Mouse (Mus musculus) embryonic facial prominence, embryonic 12.5 days (tissue): ENCODE measurements around the gene Tmem220. TPM values are rescaled to one million over a fixed set of nuclear protein-coding genes. Genes with fewer than 3 reads are reported as not detected.

Experiments used
- ATAC-seq: fragments of 200-750 bp; cut with Nextera tagmentation; 2 replicates; pipeline ENCODE4 v1.8.0; 2017; ENCODE audit not compliant: insufficient number of reproducible peaks, insufficient read depth, low FRiP score, low TSS enrichment
- H3K27ac ChIP-seq: fragments of 300-500 bp; sonication (generic); 2 replicates; pipeline ENCODE4 v1.5.1; 2016; ENCODE audit warnings: mild to moderate bottlenecking
- H3K27me3 ChIP-seq: fragments of 300-500 bp; sonication (generic); 2 replicates; pipeline ENCODE4 v1.6.1; 2016; ENCODE audit warnings: mild to moderate bottlenecking, moderate library complexity
- H3K36me3 ChIP-seq: fragments of 300-500 bp; sonication (generic); 2 replicates; pipeline ENCODE4 v1.6.1; 2016; ENCODE audit warnings: mild to moderate bottlenecking
- H3K4me1 ChIP-seq: fragments of 300-500 bp; sonication (generic); 2 replicates; pipeline ENCODE4 v1.6.1; 2016
- H3K4me2 ChIP-seq: fragments of 300-500 bp; sonication (generic); replicated peaks from 2 replicates; pipeline ENCODE4 v1.6.1; 2016; ENCODE audit warnings: mild to moderate bottlenecking, moderate library complexity
- H3K4me3 ChIP-seq: fragments of 300-500 bp; sonication (generic); 2 replicates; pipeline ENCODE4 v1.5.1; 2016; ENCODE audit warnings: mild to moderate bottlenecking
- H3K9ac ChIP-seq: fragments of 300-500 bp; sonication (generic); 2 replicates; pipeline ENCODE4 v1.6.1; 2016; ENCODE audit warnings: mild to moderate bottlenecking, moderate library complexity
- H3K9me3 ChIP-seq: fragments of 300-500 bp; sonication (generic); 2 replicates; pipeline ENCODE4 v1.6.1; 2016; ENCODE audit warnings: mild to moderate bottlenecking, moderate library complexity
- WGBS: fragments of 180-500 bp; shearing (Covaris S2); methylation state at CpG from one replicate; pipeline ENCODE4 v1.1.7; 2016; 5-methylcytosine and 5-hydroxymethylcytosine counted together
- polyA plus RNA-seq: library from polyadenylated mRNA; unstranded; fragments of >200 nt; fragmentation: Nextera tagmentation; extraction: Ambion mirVana; gene quantifications from 2 replicates; pipeline ENCODE4 v1.2.1, GENCODE M21; 2016

Gene Tmem220
- polyA plus RNA-seq, 1 experiment from 2014 or later = 1.8 TPM

DNA sequence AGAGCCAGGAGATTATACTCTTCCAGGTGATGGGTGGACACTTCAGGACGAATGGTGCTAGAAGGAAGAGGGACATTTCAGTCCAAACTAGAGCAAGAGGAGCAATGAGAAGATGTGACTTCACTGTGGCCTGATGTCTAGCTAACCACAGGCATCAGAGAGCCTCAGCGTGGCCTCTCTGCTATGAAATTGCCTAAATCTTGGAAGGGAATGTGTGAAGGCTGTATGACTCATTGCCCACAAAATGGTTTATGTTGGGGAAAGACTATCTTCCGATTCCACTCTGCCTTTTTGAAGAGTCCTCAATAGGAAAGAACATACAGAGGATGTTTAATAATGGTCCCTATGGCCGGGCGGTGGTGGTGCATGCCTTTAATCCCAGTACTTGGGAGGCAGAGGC is 51.8 kb downstream of the Tmem220 start:
- no peak overlapping the region for H3K9ac ChIP-seq
- H3K27me3 ChIP-seq = no peaks in the 10 kb centered on the region
- no peak overlapping the region for H3K27ac ChIP-seq
- H3K4me1 ChIP-seq = peaks cover 7% of the 10 kb centered on the region; the same call in 1 of the 2 replicates
- H3K36me3 ChIP-seq = no peaks in the 10 kb centered on the region
- no peaks in the 10 kb centered on the region for H3K9me3 ChIP-seq
- no peak for ATAC-seq
- no peak overlapping the region for H3K4me3 ChIP-seq
- no peak overlapping the region for H3K4me2 ChIP-seq
- 85% methylated on average over 5 of the region's 5 CpGs for WGBS

DNA sequence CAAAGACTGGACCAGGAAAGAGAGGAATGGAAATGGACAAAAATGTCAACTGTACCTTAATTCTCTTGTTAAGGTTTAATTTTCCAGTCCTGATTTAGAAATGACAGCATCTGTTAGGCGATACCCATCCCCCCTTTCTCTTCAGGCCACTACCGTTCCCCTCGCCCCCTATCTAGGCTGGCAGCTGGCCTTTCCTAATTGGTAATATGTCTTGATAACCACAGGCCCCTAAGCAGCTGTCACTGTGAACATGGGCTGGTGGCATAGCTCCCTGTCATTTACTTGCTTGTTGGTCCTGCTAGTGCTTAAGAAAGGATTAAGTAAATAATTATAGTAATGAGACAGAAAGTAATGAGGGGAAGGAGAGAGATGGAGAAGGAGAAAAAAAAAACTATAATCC is 52.5 kb downstream of the Tmem220 start:
- Histone ChIP-seq H3K27ac (no peak overlapping the region), H3K27me3 (no peaks in the 10 kb centered on the region), H3K9ac (no peak overlapping the region), H3K4me1 (peaks cover 7% of the 10 kb centered on the region; the same call in 1 of the 2 replicates), H3K4me2 (no peak overlapping the region), H3K36me3 (no peaks in the 10 kb centered on the region), H3K9me3 (no peaks in the 10 kb centered on the region), H3K4me3 (no peak overlapping the region)
- no peak for ATAC-seq
- 60% methylated on average over 3 of the region's 3 CpGs for WGBS

DNA sequence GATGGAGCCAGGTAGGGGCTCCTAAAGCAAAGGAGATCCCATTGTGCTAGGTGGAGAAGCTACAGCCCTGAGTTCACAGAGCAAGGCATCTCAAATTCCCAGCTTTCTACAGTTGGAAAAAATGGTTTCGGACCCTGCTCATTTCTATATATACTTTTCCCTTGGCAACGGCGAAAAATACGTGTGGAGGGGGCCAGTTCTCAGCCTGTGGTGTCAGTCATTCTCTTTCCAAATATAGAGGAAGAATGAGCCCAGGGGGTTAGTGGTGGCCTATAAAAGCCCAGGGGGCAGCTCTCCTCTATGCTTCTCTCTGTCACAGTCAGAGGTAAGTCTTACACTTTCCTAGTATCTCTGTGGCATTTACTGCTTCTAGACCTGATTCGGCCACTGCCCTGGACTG is 53.0 kb downstream of the Tmem220 start, which contains the start of gene Myh3:
Gene Myh3 (plus strand): TSS at position 301 of the 400 bp plus-strand sequence.
- 86% methylated on average over 5 of the region's 5 CpGs for WGBS
- no peak within 1 kb of the TSS for H3K4me3 ChIP-seq
- H3K27ac ChIP-seq = no peak within 1 kb of the TSS
- no peak for ATAC-seq
- no peak within 1 kb of the TSS for H3K4me2 ChIP-seq
- no peak within 1 kb of the TSS for H3K9ac ChIP-seq
- no peaks in the 10 kb centered on the region for H3K27me3 ChIP-seq
- H3K4me1 ChIP-seq = peaks cover 7% of the 10 kb centered on the region; the same call in 1 of the 2 replicates
- no peaks in the 10 kb centered on the region for H3K9me3 ChIP-seq
- H3K36me3 ChIP-seq = no peaks in the 10 kb centered on the region

DNA sequence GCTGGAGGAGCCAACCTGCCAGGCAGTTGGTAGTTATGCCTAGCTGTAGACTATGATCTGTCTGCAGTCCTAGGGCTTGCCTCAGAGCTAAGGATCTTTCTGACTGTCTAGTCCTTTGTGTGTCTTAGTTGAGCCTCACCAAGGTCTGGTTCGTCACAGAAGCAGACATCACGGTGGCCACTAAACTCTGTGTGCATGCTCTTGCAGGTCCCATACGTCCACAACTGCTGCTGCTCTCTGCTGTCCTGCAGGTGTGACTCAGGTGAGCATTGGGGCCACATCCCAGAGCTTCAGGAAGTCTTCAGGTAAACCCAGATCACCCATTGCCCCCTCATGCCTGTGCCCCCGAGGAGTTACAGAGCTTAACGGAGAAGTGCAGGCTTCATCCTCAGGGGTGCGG is 53.9 kb downstream of the Tmem220 start:
- 84% methylated on average over 6 of the region's 6 CpGs for WGBS
- H3K36me3 ChIP-seq = no peaks in the 10 kb centered on the region
- H3K9ac ChIP-seq = no peak overlapping the region
- H3K4me3 ChIP-seq = no peak overlapping the region
- peaks cover 5% of the 10 kb centered on the region; the same call in 1 of the 2 replicates for H3K27me3 ChIP-seq
- H3K4me2 ChIP-seq = no peak overlapping the region
- H3K9me3 ChIP-seq = no peaks in the 10 kb centered on the region
- ATAC-seq = no peak
- no peak overlapping the region for H3K27ac ChIP-seq
- H3K4me1 ChIP-seq = peaks cover 7% of the 10 kb centered on the region; the same call in 1 of the 2 replicates

DNA sequence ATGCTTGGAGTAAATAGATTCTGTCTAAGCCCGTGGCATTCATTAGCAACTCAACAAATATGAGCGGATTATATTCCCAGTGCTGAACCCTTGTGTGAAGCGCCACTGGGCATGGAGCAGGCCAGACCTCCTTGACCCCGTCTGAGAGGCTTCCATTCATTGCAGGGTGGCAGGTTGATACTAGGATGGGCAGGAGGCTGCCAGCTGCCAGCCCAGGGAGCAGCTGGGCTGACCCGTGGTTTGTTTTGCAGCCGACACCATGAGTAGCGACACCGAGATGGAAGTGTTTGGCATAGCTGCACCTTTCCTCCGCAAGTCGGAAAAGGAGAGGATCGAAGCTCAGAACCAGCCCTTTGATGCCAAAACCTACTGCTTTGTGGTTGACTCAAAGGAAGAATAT is 54.8 kb downstream of the Tmem220 start:
- Histone ChIP-seq H3K9me3 (no peaks in the 10 kb centered on the region), H3K9ac (no peak overlapping the region), H3K4me3 (no peak overlapping the region), H3K4me2 (no peak overlapping the region), H3K4me1 (peaks cover 7% of the 10 kb centered on the region; the same call in 1 of the 2 replicates), H3K27ac (no peak overlapping the region), H3K27me3 (peaks cover 13% of the 10 kb centered on the region; the same call in 1 of the 2 replicates), H3K36me3 (no peaks in the 10 kb centered on the region)
- ATAC-seq = no peak
- WGBS = 67% methylated on average over 11 of the region's 11 CpGs

DNA sequence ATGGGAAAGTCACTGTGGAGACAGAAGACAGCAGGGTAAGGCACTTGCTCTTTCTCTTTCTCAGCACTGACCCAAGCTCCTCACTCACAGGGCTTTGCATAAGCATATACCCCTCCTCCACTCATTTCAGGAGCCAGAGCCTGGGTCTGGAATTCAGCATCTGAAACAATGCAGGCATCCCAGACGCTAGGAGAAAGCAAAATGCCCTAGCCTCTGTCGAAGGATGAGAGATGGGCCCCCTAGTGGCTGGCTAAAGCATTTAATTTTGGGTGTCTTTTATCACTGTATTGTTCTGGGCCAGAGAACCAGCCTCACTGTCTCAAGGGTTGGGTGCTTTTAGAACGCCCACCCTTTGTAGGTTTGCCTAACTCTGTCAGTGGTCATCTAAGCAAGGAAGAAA is 55.2 kb downstream of the Tmem220 start:
- Histone ChIP-seq H3K27ac (no peak overlapping the region), H3K9me3 (no peaks in the 10 kb centered on the region), H3K36me3 (no peaks in the 10 kb centered on the region), H3K9ac (no peak overlapping the region), H3K4me3 (no peak overlapping the region), H3K4me2 (no peak overlapping the region), H3K4me1 (peaks cover 7% of the 10 kb centered on the region; the same call in 1 of the 2 replicates), H3K27me3 (peaks cover 17% of the 10 kb centered on the region; the same call in 1 of the 2 replicates)
- no peak for ATAC-seq
- WGBS = 8% methylated on average over 3 of the region's 3 CpGs

DNA sequence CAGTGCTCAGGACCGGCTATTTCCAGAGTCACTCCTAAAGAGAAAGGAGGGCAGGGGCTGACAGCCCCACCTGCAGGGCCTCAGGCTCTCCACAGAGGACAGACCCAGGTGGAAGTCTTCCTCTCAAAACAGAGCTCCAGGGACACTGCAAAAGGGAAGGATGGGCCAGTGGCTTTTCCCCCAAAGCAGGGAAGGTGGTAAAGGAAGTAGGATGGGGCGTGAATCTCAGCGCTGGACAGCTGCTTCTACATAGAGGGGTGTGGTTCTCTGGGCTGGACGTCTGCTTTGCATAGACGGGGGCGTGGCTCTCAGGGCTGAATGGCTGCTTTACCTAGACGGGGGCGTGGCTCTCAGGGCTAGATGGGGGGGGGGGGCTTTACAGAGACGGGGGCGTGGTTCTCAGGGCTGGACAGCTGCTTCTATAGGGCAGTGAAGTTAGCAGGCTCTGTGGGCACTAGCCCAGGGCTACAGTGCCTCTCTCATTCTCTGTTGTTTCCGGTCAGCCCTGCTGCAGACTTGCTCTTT is 56.2 kb downstream of the Tmem220 start:
- 0 out of 2 replicates have a peak overlapping the region, but pooled peaks have one; percentile 17 for H3K4me2 ChIP-seq

DNA sequence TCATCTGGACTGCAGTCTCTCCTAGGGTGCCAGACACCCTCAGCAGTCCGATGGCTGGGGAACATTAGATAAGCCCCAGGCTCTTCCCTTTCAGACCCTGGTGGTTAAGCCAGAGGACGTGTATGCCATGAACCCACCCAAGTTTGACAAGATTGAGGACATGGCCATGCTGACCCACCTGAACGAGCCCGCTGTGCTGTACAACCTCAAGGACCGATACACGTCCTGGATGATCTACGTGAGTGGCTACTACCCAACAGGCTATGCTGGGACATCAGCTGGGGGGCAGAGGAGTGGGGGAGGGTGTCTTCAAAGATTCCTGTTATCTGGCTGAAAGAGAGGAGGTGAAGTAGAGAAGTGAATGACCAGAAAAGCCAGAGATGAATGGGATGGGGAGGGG is 57.2 kb downstream of the Tmem220 start:
- Histone ChIP-seq H3K36me3 (no peaks in the 10 kb centered on the region), H3K4me1 (peaks cover 7% of the 10 kb centered on the region; the same call in 1 of the 2 replicates), H3K4me2 (no peak overlapping the region), H3K27me3 (peaks cover 17% of the 10 kb centered on the region; the same call in 1 of the 2 replicates), H3K27ac (no peak overlapping the region), H3K9ac (no peak overlapping the region), H3K4me3 (no peak overlapping the region), H3K9me3 (no peaks in the 10 kb centered on the region)
- WGBS = 87% methylated on average over 7 of the region's 7 CpGs
- ATAC-seq = no peak

More for the DNA sequence above, 56.2 kb downstream of the Tmem220 start:
- H3K27me3 ChIP-seq = peaks cover 17% of the 10 kb centered on the region; the same call in 1 of the 2 replicates
- no peaks in the 10 kb centered on the region for H3K36me3 ChIP-seq
- ATAC-seq = peak; percentile 43; the same call in 1 of the 2 replicates
- WGBS = 5% methylated on average over 11 of the region's 11 CpGs
- H3K9ac ChIP-seq = no peak overlapping the region
- no peak overlapping the region for H3K27ac ChIP-seq
- no peak overlapping the region for H3K4me3 ChIP-seq
- no peaks in the 10 kb centered on the region for H3K9me3 ChIP-seq
- H3K4me1 ChIP-seq = peaks cover 7% of the 10 kb centered on the region; the same call in 1 of the 2 replicates

DNA sequence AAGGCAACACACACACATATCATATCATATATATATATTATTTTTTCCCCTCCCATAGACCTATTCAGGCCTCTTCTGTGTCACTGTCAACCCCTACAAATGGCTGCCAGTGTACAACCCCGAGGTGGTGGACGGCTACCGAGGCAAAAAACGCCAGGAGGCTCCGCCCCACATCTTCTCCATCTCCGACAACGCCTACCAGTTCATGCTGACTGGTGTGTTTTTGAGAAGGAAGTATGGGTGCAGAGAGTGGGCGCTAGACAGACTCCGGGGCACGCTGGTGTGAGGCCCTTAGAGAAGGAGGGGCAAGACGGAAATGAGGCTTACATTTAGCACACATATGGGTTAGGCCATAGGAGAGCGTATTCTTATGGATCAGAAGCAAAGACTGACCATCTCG is 57.8 kb downstream of the Tmem220 start:
- 84% methylated on average over 13 of the region's 13 CpGs for WGBS
- Histone ChIP-seq H3K36me3 (no peaks in the 10 kb centered on the region), H3K4me3 (no peak overlapping the region), H3K4me1 (peaks cover 7% of the 10 kb centered on the region; the same call in 1 of the 2 replicates), H3K27ac (no peak overlapping the region), H3K4me2 (no peak overlapping the region), H3K9me3 (no peaks in the 10 kb centered on the region), H3K9ac (no peak overlapping the region), H3K27me3 (peaks cover 17% of the 10 kb centered on the region; the same call in 1 of the 2 replicates)
- ATAC-seq = no peak

DNA sequence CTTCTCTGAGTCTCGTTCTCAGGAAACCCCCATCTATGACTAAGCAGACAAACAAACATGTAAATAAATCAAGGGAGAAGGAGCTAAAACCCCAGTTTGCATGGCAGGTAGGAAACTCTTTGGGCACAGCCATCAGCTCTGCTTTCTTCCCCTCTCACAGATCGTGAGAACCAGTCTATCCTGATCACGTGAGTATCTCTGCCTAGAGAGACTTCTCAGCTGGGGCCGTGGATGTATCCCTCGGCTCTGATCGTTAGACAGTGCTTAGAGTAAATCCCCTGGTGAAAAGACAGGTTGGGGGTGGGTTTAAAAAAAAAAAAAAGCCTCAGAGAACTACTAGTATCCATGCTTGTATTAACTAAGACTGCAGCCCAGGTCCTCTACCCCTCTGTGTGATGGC is 58.3 kb downstream of the Tmem220 start:
- no peaks in the 10 kb centered on the region for H3K9me3 ChIP-seq
- no peaks in the 10 kb centered on the region for H3K36me3 ChIP-seq
- peaks cover 17% of the 10 kb centered on the region; the same call in 1 of the 2 replicates for H3K27me3 ChIP-seq
- 71% methylated on average over 6 of the region's 6 CpGs for WGBS
- H3K4me3 ChIP-seq = no peak overlapping the region
- no peak overlapping the region for H3K27ac ChIP-seq
- no peak for ATAC-seq
- no peak overlapping the region for H3K4me2 ChIP-seq
- H3K4me1 ChIP-seq = peaks cover 7% of the 10 kb centered on the region; the same call in 1 of the 2 replicates
- no peak overlapping the region for H3K9ac ChIP-seq

DNA sequence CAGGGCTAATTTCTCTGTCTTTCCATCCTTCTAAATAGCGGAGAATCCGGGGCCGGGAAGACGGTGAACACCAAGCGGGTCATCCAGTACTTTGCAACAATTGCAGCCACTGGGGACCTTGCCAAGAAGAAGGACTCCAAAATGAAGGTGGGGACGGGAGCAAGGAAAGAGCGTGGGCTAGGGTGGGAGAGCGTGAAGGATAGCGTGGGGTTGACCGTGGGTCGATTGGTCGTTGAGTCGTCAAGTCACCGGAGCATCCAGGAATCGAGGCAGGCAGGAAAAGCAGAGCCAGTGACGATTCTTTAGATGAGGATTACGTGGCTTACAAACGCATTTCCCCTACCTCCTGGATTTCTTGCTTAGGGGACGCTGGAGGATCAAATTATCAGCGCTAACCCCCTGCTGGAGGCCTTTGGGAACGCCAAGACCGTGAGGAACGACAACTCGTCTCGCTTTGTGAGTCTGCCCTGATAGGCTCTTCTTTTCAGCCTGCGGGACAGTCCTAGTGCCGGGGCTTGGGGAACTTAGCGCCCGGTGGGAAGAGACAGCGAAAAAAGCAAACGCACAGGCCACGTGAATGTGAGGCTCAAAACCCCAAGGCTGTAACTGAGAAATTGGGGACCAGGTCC is 58.9 kb downstream of the Tmem220 start:
- Histone ChIP-seq H3K4me2 (no peak overlapping the region), H3K9ac (no peak overlapping the region), H3K27me3 (peaks cover 17% of the 10 kb centered on the region; the same call in 1 of the 2 replicates), H3K4me1 (peaks cover 7% of the 10 kb centered on the region; the same call in 1 of the 2 replicates), H3K27ac (no peak overlapping the region), H3K9me3 (no peaks in the 10 kb centered on the region), H3K36me3 (no peaks in the 10 kb centered on the region), H3K4me3 (no peak overlapping the region)
- no peak for ATAC-seq
- WGBS = 36% methylated on average over 32 of the region's 32 CpGs
